Mouse (Mus musculus): Measurements from ENCODE around the gene Asb16. TPM values are rescaled to one million over a fixed set of nuclear protein-coding genes. Genes with fewer than 3 reads are reported as not detected.

Gene Asb16
- polyA plus RNA-seq, 1 experiment from 2014 or later: 0.13 TPM

GRCm38 (mm10) chr11:102296491-102297472 is 28.2 kb downstream of the Asb16 start, which contains the start of gene Atxn7l3:
Gene Atxn7l3, minus strand, starts transcription at chr11:102296631.
- H3K4me3 ChIP-seq: peak within 1 kb of the TSS; percentile 90
- peak within 1 kb of the TSS; percentile 87 for H3K4me2 ChIP-seq
- ATAC-seq (ENCODE audit: insufficient number of reproducible peaks, low FRiP score): peak; percentile 96
- peaks cover 4% of the 10 kb centered on the region; the same call in 1 of the 2 replicates for H3K9me3 ChIP-seq (replicated peaks)
- H3K9ac ChIP-seq: peak within 1 kb of the TSS; percentile 95
- no peaks in the 10 kb centered on the region for H3K27me3 ChIP-seq (replicated peaks)
- H3K27ac ChIP-seq (ENCODE audit: poor library complexity, severe bottlenecking): peak within 1 kb of the TSS; percentile 99
- peaks cover 20% of the 10 kb centered on the region for H3K4me1 ChIP-seq (replicated peaks)
- peaks cover 25% of the 10 kb centered on the region for H3K36me3 ChIP-seq
- WGBS: under 1% methylated on average over 84 of the region's 125 CpGs

- H3K4me2 ChIP-seq: peak overlapping the region; percentile 87
- peaks cover 14% of the 10 kb centered on the region for H3K36me3 ChIP-seq
- H3K27ac ChIP-seq (ENCODE audit: poor library complexity, severe bottlenecking): peak overlapping the region; percentile 99
- H3K27me3 ChIP-seq (replicated peaks): no peaks in the 10 kb centered on the region
- 25% methylated on average over 27 of the region's 27 CpGs for WGBS
- H3K4me3 ChIP-seq: peak overlapping the region; percentile 90
- H3K9me3 ChIP-seq (replicated peaks): peaks cover 4% of the 10 kb centered on the region; the same call in 1 of the 2 replicates
- H3K9ac ChIP-seq: peak overlapping the region; percentile 95
- H3K4me1 ChIP-seq (replicated peaks): peaks cover 20% of the 10 kb centered on the region
- 0 out of 2 replicates have a peak, but pooled peaks have one; percentile 12 for ATAC-seq (ENCODE audit: insufficient number of reproducible peaks, low FRiP score)
Observed at GRCm38 (mm10) chr11:102297577-102298556, 29.3 kb downstream of the Asb16 start.

GRCm38 (mm10) chr11:102299839-102300238 is 31.3 kb downstream of the Asb16 start:
- Histone ChIP-seq H3K9me3 (replicated peaks) (peaks cover 4% of the 10 kb centered on the region; the same call in 1 of the 2 replicates), H3K36me3 (no peaks in the 10 kb centered on the region), H3K9ac (no peak overlapping the region), H3K4me2 (no peak overlapping the region), H3K27me3 (replicated peaks) (no peaks in the 10 kb centered on the region), H3K4me1 (replicated peaks) (peaks cover 14% of the 10 kb centered on the region), H3K4me3 (no peak overlapping the region), H3K27ac (ENCODE audit: poor library complexity, severe bottlenecking) (no peak overlapping the region)
- ATAC-seq (ENCODE audit: insufficient number of reproducible peaks, low FRiP score): no peak
- 20% methylated on average over 1 of the region's 1 CpGs for WGBS

GRCm38 (mm10) chr11:102304141-102304540 is 35.6 kb downstream of the Asb16 start:
- no peaks in the 10 kb centered on the region for H3K27me3 ChIP-seq (replicated peaks)
- H3K36me3 ChIP-seq: peaks cover 35% of the 10 kb centered on the region
- no peak for ATAC-seq (ENCODE audit: insufficient number of reproducible peaks, low FRiP score)
- H3K4me2 ChIP-seq: no peak overlapping the region
- WGBS: 48% methylated on average over 2 of the region's 2 CpGs
- H3K9ac ChIP-seq: no peak overlapping the region
- H3K4me1 ChIP-seq (replicated peaks): peaks cover 5% of the 10 kb centered on the region
- H3K9me3 ChIP-seq (replicated peaks): peaks cover 4% of the 10 kb centered on the region; the same call in 1 of the 2 replicates
- H3K27ac ChIP-seq (ENCODE audit: poor library complexity, severe bottlenecking): no peak overlapping the region
- no peak overlapping the region for H3K4me3 ChIP-seq

GRCm38 (mm10) chr11:102305359-102305758 is 36.8 kb downstream of the Asb16 start:
- Histone ChIP-seq H3K36me3 (peaks cover 44% of the 10 kb centered on the region), H3K9me3 (replicated peaks) (no peaks in the 10 kb centered on the region)
- WGBS: 54% methylated on average over 2 of the region's 3 CpGs

GRCm38 (mm10) chr11:102308104-102308503 is 39.6 kb downstream of the Asb16 start:
- H3K27me3 ChIP-seq (replicated peaks): no peaks in the 10 kb centered on the region
- H3K9ac ChIP-seq: no peak overlapping the region
- no peak overlapping the region for H3K27ac ChIP-seq (ENCODE audit: poor library complexity, severe bottlenecking)
- peaks cover 29% of the 10 kb centered on the region for H3K4me1 ChIP-seq (replicated peaks)
- no peak overlapping the region for H3K4me2 ChIP-seq
- H3K9me3 ChIP-seq (replicated peaks): no peaks in the 10 kb centered on the region
- no peak overlapping the region for H3K4me3 ChIP-seq
- WGBS: 79% methylated on average over 9 of the region's 9 CpGs
- peaks cover 69% of the 10 kb centered on the region for H3K36me3 ChIP-seq
- no peak for ATAC-seq (ENCODE audit: insufficient number of reproducible peaks, low FRiP score)

More at GRCm38 (mm10) chr11:102305359-102305758, 36.8 kb downstream of the Asb16 start:
- Histone ChIP-seq H3K27me3 (replicated peaks) (no peaks in the 10 kb centered on the region), H3K4me3 (no peak overlapping the region), H3K4me1 (replicated peaks) (peaks cover 18% of the 10 kb centered on the region), H3K9ac (no peak overlapping the region), H3K4me2 (no peak overlapping the region), H3K27ac (ENCODE audit: poor library complexity, severe bottlenecking) (no peak overlapping the region)
- ATAC-seq (ENCODE audit: insufficient number of reproducible peaks, low FRiP score): no peak

GRCm38 (mm10) chr11:102308979-102309378 is 40.4 kb downstream of the Asb16 start:
- peak overlapping the region; percentile 51 for H3K4me3 ChIP-seq
- H3K27ac ChIP-seq (ENCODE audit: poor library complexity, severe bottlenecking): peak overlapping the region; percentile 12; the same call in 1 of the 2 replicates
- peak overlapping the region; percentile 77 for H3K4me2 ChIP-seq
- H3K36me3 ChIP-seq: peaks cover 78% of the 10 kb centered on the region
- under 1% methylated on average over 27 of the region's 27 CpGs for WGBS
- peak; percentile 94 for ATAC-seq (ENCODE audit: insufficient number of reproducible peaks, low FRiP score)
- H3K4me1 ChIP-seq (replicated peaks): peaks cover 29% of the 10 kb centered on the region
- peak overlapping the region; percentile 63 for H3K9ac ChIP-seq
- H3K9me3 ChIP-seq (replicated peaks): no peaks in the 10 kb centered on the region
- no peaks in the 10 kb centered on the region for H3K27me3 ChIP-seq (replicated peaks)

- 85% methylated on average over 22 of the region's 22 CpGs for WGBS
- peaks cover 29% of the 10 kb centered on the region for H3K4me1 ChIP-seq (replicated peaks)
- peak overlapping the region; percentile 63 for H3K9ac ChIP-seq
- H3K4me3 ChIP-seq: peak overlapping the region; percentile 51
- no peaks in the 10 kb centered on the region for H3K27me3 ChIP-seq (replicated peaks)
- no peak for ATAC-seq (ENCODE audit: insufficient number of reproducible peaks, low FRiP score)
- 0 out of 2 replicates have a peak overlapping the region, but pooled peaks have one; percentile 12 for H3K27ac ChIP-seq (ENCODE audit: poor library complexity, severe bottlenecking)
- H3K9me3 ChIP-seq (replicated peaks): no peaks in the 10 kb centered on the region
- H3K4me2 ChIP-seq: peak overlapping the region; percentile 77
- peaks cover 88% of the 10 kb centered on the region for H3K36me3 ChIP-seq
Observed at GRCm38 (mm10) chr11:102309821-102310617, 41.5 kb downstream of the Asb16 start.

GRCm38 (mm10) chr11:102310768-102311695 is 42.5 kb downstream of the Asb16 start:
- 0 out of 2 replicates have a peak overlapping the region, but pooled peaks have one; percentile 0 for H3K4me3 ChIP-seq
- H3K9ac ChIP-seq: peak overlapping the region; percentile 58; the same call in 1 of the 2 replicates
- no peak for ATAC-seq (ENCODE audit: insufficient number of reproducible peaks, low FRiP score)
- H3K4me2 ChIP-seq: 0 out of 2 replicates have a peak overlapping the region, but pooled peaks have one; percentile 1
- no peaks in the 10 kb centered on the region for H3K9me3 ChIP-seq (replicated peaks)
- H3K27ac ChIP-seq (ENCODE audit: poor library complexity, severe bottlenecking): peak overlapping the region; percentile 28; the same call in 1 of the 2 replicates
- H3K27me3 ChIP-seq (replicated peaks): no peaks in the 10 kb centered on the region
- WGBS: 46% methylated on average over 38 of the region's 38 CpGs
- H3K36me3 ChIP-seq: peaks cover 83% of the 10 kb centered on the region
- peaks cover 39% of the 10 kb centered on the region for H3K4me1 ChIP-seq (replicated peaks)
